Mouse (Mus musculus) intestine, embryonic 15.5 days (tissue): Measurements from ENCODE around the gene Retreg1. TPM values are rescaled to one million over a fixed set of nuclear protein-coding genes. Genes with fewer than 3 reads are reported as not detected.

ENCODE experiments used
- ATAC-seq: fragments of 200-750 bp; cut with Nextera tagmentation; 2 replicates; pipeline ENCODE4 v1.8.0; 2017; ENCODE audit warnings: moderate TSS enrichment, moderate library complexity
- H3K27ac ChIP-seq: fragments of 300-500 bp; sonication (generic); 2 replicates; pipeline ENCODE4 v1.5.1; 2015; ENCODE audit warnings: mild to moderate bottlenecking, inconsistent platforms
- H3K27me3 ChIP-seq: fragments of 300-500 bp; sonication (generic); replicated peaks from 2 replicates; pipeline ENCODE4 v1.6.1; 2015; ENCODE audit warnings: inconsistent platforms
- H3K36me3 ChIP-seq: fragments of 300-500 bp; sonication (generic); 2 replicates; pipeline ENCODE4 v1.6.1; 2015; ENCODE audit warnings: inconsistent platforms
- H3K4me1 ChIP-seq: fragments of 300-500 bp; sonication (generic); replicated peaks from 2 replicates; pipeline ENCODE4 v1.6.1; 2015; ENCODE audit warnings: inconsistent platforms
- H3K4me2 ChIP-seq: fragments of 300-500 bp; sonication (generic); replicated peaks from 2 replicates; pipeline ENCODE4 v1.6.1; 2015; ENCODE audit warnings: mild to moderate bottlenecking, inconsistent platforms
- H3K4me3 ChIP-seq: fragments of 300-500 bp; sonication (generic); replicated peaks from 2 replicates; pipeline ENCODE4 v1.5.1; 2015; ENCODE audit warnings: inconsistent platforms
- H3K9ac ChIP-seq: fragments of 300-500 bp; sonication (generic); 2 replicates; pipeline ENCODE4 v1.6.1; 2015; ENCODE audit warnings: inconsistent platforms
- H3K9me3 ChIP-seq: fragments of 300-500 bp; sonication (generic); 2 replicates; pipeline ENCODE4 v1.6.1; 2016; ENCODE audit warnings: inconsistent platforms
- WGBS: fragments of 180-500 bp; shearing (Covaris S2); methylation state at CpG from one replicate; pipeline ENCODE4 v1.1.7; 2015; 5-methylcytosine and 5-hydroxymethylcytosine counted together
- polyA plus RNA-seq: library from polyadenylated mRNA; unstranded; fragments of >200 nt; fragmentation: Nextera tagmentation; extraction: Ambion mirVana; gene quantifications from 2 replicates; pipeline ENCODE4 v1.2.1, GENCODE M21; 2015

The Retreg1 gene
- polyA plus RNA-seq, 1 experiment from 2014 or later = 10.7 TPM

GRCm38 (mm10) chr15:25808677-25809460, 34.1 kb upstream of the Retreg1 start:
- H3K9me3 ChIP-seq = no peaks in the 10 kb centered on the region
- H3K4me2 ChIP-seq = no peak overlapping the region
- no peak overlapping the region for H3K4me3 ChIP-seq
- no peak overlapping the region for H3K27ac ChIP-seq
- H3K4me1 ChIP-seq = no peaks in the 10 kb centered on the region
- 90% methylated on average over 20 of the region's 20 CpGs for WGBS
- H3K36me3 ChIP-seq = peaks cover 30% of the 10 kb centered on the region
- H3K27me3 ChIP-seq = no peaks in the 10 kb centered on the region
- no peak overlapping the region for H3K9ac ChIP-seq
- ATAC-seq = no peak

- 64% methylated on average over 6 of the region's 6 CpGs for WGBS
Measured at GRCm38 (mm10) chr15:25809669-25810068, 33.3 kb upstream of the Retreg1 start.

GRCm38 (mm10) chr15:25811834-25812250, 31.1 kb upstream of the Retreg1 start:
- H3K27me3 ChIP-seq = no peaks in the 10 kb centered on the region
- H3K9me3 ChIP-seq = no peaks in the 10 kb centered on the region
- no peak overlapping the region for H3K4me3 ChIP-seq
- WGBS = 86% methylated on average over 11 of the region's 11 CpGs
- no peak for ATAC-seq
- H3K4me2 ChIP-seq = no peak overlapping the region
- no peaks in the 10 kb centered on the region for H3K4me1 ChIP-seq
- no peak overlapping the region for H3K9ac ChIP-seq
- peaks cover 20% of the 10 kb centered on the region; the same call in 1 of the 2 replicates for H3K36me3 ChIP-seq
- no peak overlapping the region for H3K27ac ChIP-seq

More at GRCm38 (mm10) chr15:25809669-25810068, 33.3 kb upstream of the Retreg1 start:
- Histone ChIP-seq H3K9me3 (no peaks in the 10 kb centered on the region), H3K27ac (no peak overlapping the region), H3K36me3 (peaks cover 24% of the 10 kb centered on the region), H3K9ac (no peak overlapping the region), H3K4me1 (no peaks in the 10 kb centered on the region), H3K4me3 (no peak overlapping the region), H3K27me3 (no peaks in the 10 kb centered on the region), H3K4me2 (no peak overlapping the region)
- ATAC-seq = no peak

GRCm38 (mm10) chr15:25812479-25812878, 30.5 kb upstream of the Retreg1 start:
- H3K27ac ChIP-seq = no peak overlapping the region
- ATAC-seq = no peak
- H3K4me1 ChIP-seq = no peaks in the 10 kb centered on the region
- 81% methylated on average over 12 of the region's 12 CpGs for WGBS
- no peaks in the 10 kb centered on the region for H3K9me3 ChIP-seq
- H3K9ac ChIP-seq = no peak overlapping the region
- H3K4me2 ChIP-seq = no peak overlapping the region
- H3K4me3 ChIP-seq = no peak overlapping the region
- no peaks in the 10 kb centered on the region for H3K27me3 ChIP-seq
- peaks cover 14% of the 10 kb centered on the region; the same call in 1 of the 2 replicates for H3K36me3 ChIP-seq

- Histone ChIP-seq H3K4me3 (no peak overlapping the region), H3K9me3 (no peaks in the 10 kb centered on the region), H3K9ac (no peak overlapping the region), H3K27ac (no peak overlapping the region), H3K36me3 (peaks cover 7% of the 10 kb centered on the region; the same call in 1 of the 2 replicates), H3K27me3 (no peaks in the 10 kb centered on the region), H3K4me2 (no peak overlapping the region), H3K4me1 (no peaks in the 10 kb centered on the region)
- ATAC-seq = no peak
- WGBS = 69% methylated on average over 3 of the region's 3 CpGs
Measured at GRCm38 (mm10) chr15:25814535-25814934, 28.4 kb upstream of the Retreg1 start.

- 78% methylated on average over 2 of the region's 2 CpGs for WGBS
- H3K9ac ChIP-seq = no peak overlapping the region
Measured at GRCm38 (mm10) chr15:25817191-25817590, 25.8 kb upstream of the Retreg1 start.

GRCm38 (mm10) chr15:25821981-25822380, 21.0 kb upstream of the Retreg1 start:
- Histone ChIP-seq H3K9ac (no peak overlapping the region), H3K4me1 (no peaks in the 10 kb centered on the region), H3K36me3 (no peaks in the 10 kb centered on the region), H3K27ac (no peak overlapping the region), H3K4me3 (no peak overlapping the region), H3K27me3 (no peaks in the 10 kb centered on the region), H3K4me2 (no peak overlapping the region), H3K9me3 (no peaks in the 10 kb centered on the region)
- ATAC-seq = no peak

More at GRCm38 (mm10) chr15:25817191-25817590, 25.8 kb upstream of the Retreg1 start:
- H3K27ac ChIP-seq = no peak overlapping the region
- peaks cover 7% of the 10 kb centered on the region; the same call in 1 of the 2 replicates for H3K36me3 ChIP-seq
- H3K4me1 ChIP-seq = no peaks in the 10 kb centered on the region
- no peaks in the 10 kb centered on the region for H3K9me3 ChIP-seq
- no peak overlapping the region for H3K4me3 ChIP-seq
- no peaks in the 10 kb centered on the region for H3K27me3 ChIP-seq
- no peak overlapping the region for H3K4me2 ChIP-seq
- no peak for ATAC-seq

- no peak overlapping the region for H3K4me3 ChIP-seq
- H3K9ac ChIP-seq = no peak overlapping the region
- H3K4me2 ChIP-seq = no peak overlapping the region
- no peak overlapping the region for H3K27ac ChIP-seq
- 58% methylated on average over 3 of the region's 3 CpGs for WGBS
- no peaks in the 10 kb centered on the region for H3K27me3 ChIP-seq
- no peak for ATAC-seq
- no peaks in the 10 kb centered on the region for H3K4me1 ChIP-seq
- H3K36me3 ChIP-seq = no peaks in the 10 kb centered on the region
- no peaks in the 10 kb centered on the region for H3K9me3 ChIP-seq
Measured at GRCm38 (mm10) chr15:25822656-25823055, 20.3 kb upstream of the Retreg1 start.

- H3K27ac ChIP-seq = no peak overlapping the region
Measured at GRCm38 (mm10) chr15:25826531-25826961, 16.4 kb upstream of the Retreg1 start.

GRCm38 (mm10) chr15:25828464-25828863, 14.5 kb upstream of the Retreg1 start:
- Histone ChIP-seq H3K9me3 (no peaks in the 10 kb centered on the region), H3K9ac (no peak overlapping the region), H3K4me3 (no peak overlapping the region), H3K36me3 (no peaks in the 10 kb centered on the region), H3K4me1 (no peaks in the 10 kb centered on the region), H3K27ac (no peak overlapping the region), H3K27me3 (no peaks in the 10 kb centered on the region), H3K4me2 (no peak overlapping the region)
- 76% methylated on average over 10 of the region's 10 CpGs for WGBS
- ATAC-seq = no peak

More at GRCm38 (mm10) chr15:25826531-25826961, 16.4 kb upstream of the Retreg1 start:
- 85% methylated on average over 8 of the region's 8 CpGs for WGBS
- Histone ChIP-seq H3K36me3 (no peaks in the 10 kb centered on the region), H3K4me2 (no peak overlapping the region), H3K4me3 (no peak overlapping the region), H3K4me1 (no peaks in the 10 kb centered on the region), H3K9ac (no peak overlapping the region), H3K27me3 (no peaks in the 10 kb centered on the region), H3K9me3 (no peaks in the 10 kb centered on the region)
- no peak for ATAC-seq

GRCm38 (mm10) chr15:25830426-25830825, 12.6 kb upstream of the Retreg1 start:
- WGBS = 66% methylated on average over 2 of the region's 2 CpGs
- Histone ChIP-seq H3K27ac (no peak overlapping the region), H3K4me2 (no peak overlapping the region), H3K4me1 (no peaks in the 10 kb centered on the region), H3K36me3 (no peaks in the 10 kb centered on the region), H3K9ac (no peak overlapping the region), H3K4me3 (no peak overlapping the region), H3K27me3 (no peaks in the 10 kb centered on the region), H3K9me3 (no peaks in the 10 kb centered on the region)
- no peak for ATAC-seq

- no peak for ATAC-seq
- Histone ChIP-seq H3K4me3 (no peak overlapping the region), H3K4me2 (no peak overlapping the region), H3K9me3 (no peaks in the 10 kb centered on the region), H3K27me3 (no peaks in the 10 kb centered on the region), H3K27ac (no peak overlapping the region), H3K4me1 (no peaks in the 10 kb centered on the region), H3K9ac (no peak overlapping the region), H3K36me3 (no peaks in the 10 kb centered on the region)
- WGBS = 82% methylated on average over 2 of the region's 2 CpGs
Measured at GRCm38 (mm10) chr15:25834282-25834681, 8.7 kb upstream of the Retreg1 start.
